Mouse (Mus musculus): ENCODE results near the gene Gm26741.

DNA sequence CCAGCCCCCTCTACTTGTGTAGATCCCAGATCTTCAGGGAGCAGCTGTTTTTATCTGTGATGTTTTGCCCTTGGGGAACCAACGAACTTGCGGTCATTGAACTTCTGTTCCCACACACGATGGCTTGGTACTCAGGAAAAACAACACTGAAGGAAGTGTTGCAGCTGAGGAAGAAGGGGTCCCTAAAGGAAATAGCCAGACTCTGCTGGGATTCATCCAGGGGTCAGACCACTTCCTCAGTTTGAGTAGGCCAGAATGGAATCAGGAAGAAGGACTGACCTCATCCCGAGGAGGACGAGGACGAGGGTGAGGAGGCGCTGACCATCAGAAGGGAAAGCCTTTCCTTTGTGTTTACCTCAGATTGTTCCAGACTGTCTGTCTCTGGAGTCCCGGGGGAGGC lies 49.4 kb upstream of the Gm26741 start:
- TF ChIP-seq CTCF (IDR thresholded peaks at IDR 0.05; ENCODE audit: borderline replicate concordance, extremely low read depth, insufficient read depth, insufficient read length) (no peak), POLR2A (IDR thresholded peaks at IDR 0.05; ENCODE audit: borderline replicate concordance, extremely low read depth, insufficient read depth, insufficient read length, poor library complexity, severe bottlenecking) (no peak)
